Mouse (Mus musculus): Measurements from ENCODE around the gene Dtnb. TPM values are rescaled to one million over a fixed set of nuclear protein-coding genes. Genes with fewer than 3 reads are reported as not detected.

Dtnb gene
- polyA plus RNA-seq, 1 experiment from 2014 or later: 36.3 TPM

GRCm38 (mm10) chr12:3700503-3700902 lies 128.3 kb downstream of the Dtnb start:
- Histone ChIP-seq H3K27ac (no peak overlapping the region), H3K9ac (ENCODE audit: low read depth, low read length) (no peak overlapping the region), H3K9me3 (replicated peaks; ENCODE audit: low read length) (no peaks in the 10 kb centered on the region), H3K4me3 (replicated peaks; ENCODE audit: low read depth, low read length) (no peak overlapping the region), H3K36me3 (ENCODE audit: insufficient read depth, low read length) (peaks cover 4% of the 10 kb centered on the region; the same call in 1 of the 2 replicates), H3K27me3 (ENCODE audit: insufficient read depth, low read length) (no peaks in the 10 kb centered on the region), H3K4me2 (ENCODE audit: low read length) (no peak overlapping the region), H3K4me1 (replicated peaks; ENCODE audit: insufficient read depth, low read length) (no peaks in the 10 kb centered on the region)
- DNase-seq (ENCODE audit: low spot score) (no peak), ATAC-seq (replicated peaks; ENCODE audit: low FRiP score, low read depth) (no peak)
- no peak for TF ChIP-seq CTCF (IDR thresholded peaks at IDR 0.05; ENCODE audit: low read depth)
- 83% methylated on average over 4 of the region's 4 CpGs for WGBS

GRCm38 (mm10) chr12:3702903-3703302 lies 130.7 kb downstream of the Dtnb start:
- TF ChIP-seq CTCF (IDR thresholded peaks at IDR 0.05; ENCODE audit: low read depth): no peak

GRCm38 (mm10) chr12:3719151-3719721 lies 147.1 kb downstream of the Dtnb start:
- DNase-seq (ENCODE audit: low spot score) (no peak), ATAC-seq (replicated peaks; ENCODE audit: low FRiP score, low read depth) (no peak)
- no peak for TF ChIP-seq CTCF (IDR thresholded peaks at IDR 0.05; ENCODE audit: low read depth)
- no peaks in the 10 kb centered on the region for H3K27me3 ChIP-seq (ENCODE audit: insufficient read depth, low read length)
- no peak overlapping the region for H3K4me2 ChIP-seq (ENCODE audit: low read length)
- H3K27ac ChIP-seq: no peak overlapping the region
- no peaks in the 10 kb centered on the region for H3K9me3 ChIP-seq (replicated peaks; ENCODE audit: low read length)
- H3K4me1 ChIP-seq (replicated peaks; ENCODE audit: insufficient read depth, low read length): no peaks in the 10 kb centered on the region
- no peak overlapping the region for H3K9ac ChIP-seq (ENCODE audit: low read depth, low read length)
- no peaks in the 10 kb centered on the region for H3K36me3 ChIP-seq (ENCODE audit: insufficient read depth, low read length)
- no peak overlapping the region for H3K4me3 ChIP-seq (replicated peaks; ENCODE audit: low read depth, low read length)
- 63% methylated on average over 4 of the region's 4 CpGs for WGBS

More at GRCm38 (mm10) chr12:3702903-3703302, 130.7 kb downstream of the Dtnb start:
- 84% methylated on average over 7 of the region's 7 CpGs for WGBS
- ATAC-seq (replicated peaks; ENCODE audit: low FRiP score, low read depth) (no peak), DNase-seq (ENCODE audit: low spot score) (no peak)
- no peak overlapping the region for H3K4me3 ChIP-seq (replicated peaks; ENCODE audit: low read depth, low read length)
- H3K27me3 ChIP-seq (ENCODE audit: insufficient read depth, low read length): no peaks in the 10 kb centered on the region
- H3K27ac ChIP-seq: no peak overlapping the region
- peaks cover 4% of the 10 kb centered on the region; the same call in 1 of the 2 replicates for H3K36me3 ChIP-seq (ENCODE audit: insufficient read depth, low read length)
- no peak overlapping the region for H3K4me2 ChIP-seq (ENCODE audit: low read length)
- H3K9me3 ChIP-seq (replicated peaks; ENCODE audit: low read length): no peaks in the 10 kb centered on the region
- no peaks in the 10 kb centered on the region for H3K4me1 ChIP-seq (replicated peaks; ENCODE audit: insufficient read depth, low read length)
- H3K9ac ChIP-seq (ENCODE audit: low read depth, low read length): no peak overlapping the region

GRCm38 (mm10) chr12:3720527-3720926 lies 148.3 kb downstream of the Dtnb start:
- Histone ChIP-seq H3K9me3 (replicated peaks; ENCODE audit: low read length) (no peaks in the 10 kb centered on the region), H3K9ac (ENCODE audit: low read depth, low read length) (no peak overlapping the region), H3K4me1 (replicated peaks; ENCODE audit: insufficient read depth, low read length) (no peaks in the 10 kb centered on the region), H3K4me3 (replicated peaks; ENCODE audit: low read depth, low read length) (no peak overlapping the region), H3K27ac (no peak overlapping the region), H3K36me3 (ENCODE audit: insufficient read depth, low read length) (no peaks in the 10 kb centered on the region), H3K4me2 (ENCODE audit: low read length) (no peak overlapping the region), H3K27me3 (ENCODE audit: insufficient read depth, low read length) (no peaks in the 10 kb centered on the region)
- no peak for TF ChIP-seq CTCF (IDR thresholded peaks at IDR 0.05; ENCODE audit: low read depth)
- ATAC-seq (replicated peaks; ENCODE audit: low FRiP score, low read depth): no peak
- 94% methylated on average over 2 of the region's 2 CpGs for WGBS
- no peak for DNase-seq (ENCODE audit: low spot score)

- H3K4me2 ChIP-seq (ENCODE audit: low read length): no peak overlapping the region
- ATAC-seq (replicated peaks; ENCODE audit: low FRiP score, low read depth): no peak
- H3K9ac ChIP-seq (ENCODE audit: low read depth, low read length): no peak overlapping the region
- no peaks in the 10 kb centered on the region for H3K9me3 ChIP-seq (replicated peaks; ENCODE audit: low read length)
- no peaks in the 10 kb centered on the region for H3K27me3 ChIP-seq (ENCODE audit: insufficient read depth, low read length)
- DNase-seq (ENCODE audit: low spot score): peak; percentile 18
- no peak for TF ChIP-seq CTCF (IDR thresholded peaks at IDR 0.05; ENCODE audit: low read depth)
- WGBS: 23% methylated on average over 3 of the region's 3 CpGs
- no peaks in the 10 kb centered on the region for H3K4me1 ChIP-seq (replicated peaks; ENCODE audit: insufficient read depth, low read length)
- H3K4me3 ChIP-seq (replicated peaks; ENCODE audit: low read depth, low read length): no peak overlapping the region
- H3K36me3 ChIP-seq (ENCODE audit: insufficient read depth, low read length): no peaks in the 10 kb centered on the region
- H3K27ac ChIP-seq: no peak overlapping the region
These were observed 151.6 kb downstream of the Dtnb start for GRCm38 (mm10) chr12:3723762-3724161.

- H3K4me2 ChIP-seq (ENCODE audit: low read length): no peak overlapping the region
- H3K4me3 ChIP-seq (replicated peaks; ENCODE audit: low read depth, low read length): no peak overlapping the region
- no peaks in the 10 kb centered on the region for H3K27me3 ChIP-seq (ENCODE audit: insufficient read depth, low read length)
- DNase-seq (ENCODE audit: low spot score) (peak; percentile 4), ATAC-seq (replicated peaks; ENCODE audit: low FRiP score, low read depth) (peak; percentile 13; the same call in 1 of the 2 replicates)
- H3K36me3 ChIP-seq (ENCODE audit: insufficient read depth, low read length): no peaks in the 10 kb centered on the region
- H3K9ac ChIP-seq (ENCODE audit: low read depth, low read length): no peak overlapping the region
- 27% methylated on average over 5 of the region's 5 CpGs for WGBS
- no peaks in the 10 kb centered on the region for H3K4me1 ChIP-seq (replicated peaks; ENCODE audit: insufficient read depth, low read length)
- 0 out of 2 replicates have a peak overlapping the region, but pooled peaks have one; percentile 55 for H3K27ac ChIP-seq
- H3K9me3 ChIP-seq (replicated peaks; ENCODE audit: low read length): no peaks in the 10 kb centered on the region
- no peak for TF ChIP-seq CTCF (IDR thresholded peaks at IDR 0.05; ENCODE audit: low read depth)
These were observed 152.7 kb downstream of the Dtnb start for GRCm38 (mm10) chr12:3724822-3725370.

Measured in kidney, postnatal 0 days (tissue).